Mouse (Mus musculus) liver, postnatal 0 days (tissue): Measurements from ENCODE around the gene Slfn9.

Source experiments
- CTCF ChIP-seq: sonication (generic); IDR thresholded peaks from 2 replicates; pipeline ENCODE4 v1.5.1; 2016; ENCODE audit warnings: antibody characterized with exemption, low read depth
- EP300 ChIP-seq: IDR thresholded peaks from 2 replicates; pipeline ENCODE4 v1.6.1; 2016; ENCODE audit warnings: antibody characterized with exemption, low read depth, mild to moderate bottlenecking

GRCm38 (mm10) chr11:82950736-82951481 is 40.7 kb downstream of the Slfn9 start, which contains the start of gene Slfn5:
- TF ChIP-seq CTCF (no peak), EP300 (no peak)
